Mouse (Mus musculus) liver, embryonic 14.5 days (tissue): ENCODE measurements around the gene Spryd3. TPM values are rescaled to one million over a fixed set of nuclear protein-coding genes. Genes with fewer than 3 reads are reported as not detected.
"Not testable (repeated sequence)": the region's sequence is repeated elsewhere in the genome, so short reads cannot be mapped to it uniquely, and the experiment has no call there.

Experiments used
- ATAC-seq: fragments of 200-750 bp; cut with Nextera tagmentation; 2 replicates; pipeline ENCODE4 v1.8.0; 2017; ENCODE audit warnings: moderate number of reproducible peaks, mild to moderate bottlenecking, moderate library complexity; ENCODE audit not compliant: insufficient read depth
- DNase-seq, 3 experiments: peaks; one replicate each; pipeline ENCODE4 v3.0.0-alpha.2; 2012 to 2013; ENCODE audit warnings: low read depth in 3 of 3, low spot score in 3 of 3
- H3K27ac ChIP-seq: fragments of 300-500 bp; sonication (generic); 2 replicates; pipeline ENCODE4 v1.5.1; 2014; ENCODE audit warnings: moderate library complexity, mild to moderate bottlenecking, control low read depth, inconsistent platforms
- H3K27me3 ChIP-seq: fragments of 300-500 bp; sonication (generic); 2 replicates; pipeline ENCODE4 v1.6.1; 2014; ENCODE audit warnings: mild to moderate bottlenecking, low read length, moderate library complexity; ENCODE audit not compliant: control insufficient read depth, insufficient read depth
- H3K36me3 ChIP-seq: fragments of 300-500 bp; sonication (generic); replicated peaks from 2 replicates; pipeline ENCODE4 v1.6.1; 2014; ENCODE audit warnings: low read depth; ENCODE audit not compliant: control insufficient read depth, insufficient read depth
- H3K4me1 ChIP-seq, 2 experiments: fragments of 200-500 bp in 1 of 2; fragments of 300-500 bp in 1 of 2; sonication (generic) in 1 of 2; replicated peaks; 2 replicates each; pipeline ENCODE4 v1.6.1; 2012 to 2014; ENCODE audit warnings: antibody characterized with exemption in 1 of 2, inconsistent platforms in 1 of 2, low read length in 1 of 2; ENCODE audit not compliant: control insufficient read depth in 2 of 2, insufficient read depth in 2 of 2
- H3K4me2 ChIP-seq: fragments of 300-500 bp; sonication (generic); 2 replicates; pipeline ENCODE4 v1.6.1; 2014; ENCODE audit warnings: low read depth, mild to moderate bottlenecking, control low read depth, moderate library complexity
- H3K4me3 ChIP-seq, 2 experiments: fragments of 200-500 bp in 1 of 2; fragments of 300-500 bp in 1 of 2; sonication (generic) in 1 of 2; 2 replicates each; pipeline ENCODE4 v1.5.1; 2012 to 2014; ENCODE audit warnings: low read depth in 2 of 2, low read length in 2 of 2, mild to moderate bottlenecking in 2 of 2, control low read depth in 1 of 2, inconsistent platforms in 1 of 2, moderate library complexity in 1 of 2; ENCODE audit not compliant: insufficient read depth in 1 of 2
- H3K9ac ChIP-seq: fragments of 300-500 bp; sonication (generic); replicated peaks from 2 replicates; pipeline ENCODE4 v1.6.1; 2014; ENCODE audit warnings: mild to moderate bottlenecking, control low read depth, moderate library complexity
- H3K9me3 ChIP-seq: fragments of 300-500 bp; sonication (generic); 2 replicates; pipeline ENCODE4 v1.6.1; 2016; ENCODE audit warnings: low read length, mixed read lengths; ENCODE audit not compliant: control insufficient read depth
- CTCF ChIP-seq: IDR thresholded peaks from 2 replicates; pipeline ENCODE4 v1.5.1; 2016; ENCODE audit warnings: antibody characterized with exemption, low read depth, control low read depth
- EP300 ChIP-seq: IDR thresholded peaks from 2 replicates; pipeline ENCODE4 v1.6.1; 2016; ENCODE audit warnings: antibody characterized with exemption, low read depth
- WGBS: fragments of 180-500 bp; shearing (Covaris S2); extraction: QIAGEN DNeasy Blood & Tissue Kit; methylation state at CpG from one replicate; pipeline ENCODE4 v1.1.7; 2014; ENCODE audit not compliant: insufficient replicate concordance; 5-methylcytosine and 5-hydroxymethylcytosine counted together
- polyA plus RNA-seq, 2 experiments: library from polyadenylated mRNA; depleted of rRNA in 1 of 2; stranded (reverse) in 1 of 2; unstranded in 1 of 2; fragments of >200 nt; fragmentation: Nextera tagmentation in 1 of 2; extraction: Ambion mirVana in 1 of 2; gene quantifications; 2 replicates each; pipeline versions ENCODE4 v1.2.1 to v1.2.3; 2012 to 2014

Spryd3 gene
- polyA plus RNA-seq, 2 experiments: 8.8 to 12.5 TPM

DNA sequence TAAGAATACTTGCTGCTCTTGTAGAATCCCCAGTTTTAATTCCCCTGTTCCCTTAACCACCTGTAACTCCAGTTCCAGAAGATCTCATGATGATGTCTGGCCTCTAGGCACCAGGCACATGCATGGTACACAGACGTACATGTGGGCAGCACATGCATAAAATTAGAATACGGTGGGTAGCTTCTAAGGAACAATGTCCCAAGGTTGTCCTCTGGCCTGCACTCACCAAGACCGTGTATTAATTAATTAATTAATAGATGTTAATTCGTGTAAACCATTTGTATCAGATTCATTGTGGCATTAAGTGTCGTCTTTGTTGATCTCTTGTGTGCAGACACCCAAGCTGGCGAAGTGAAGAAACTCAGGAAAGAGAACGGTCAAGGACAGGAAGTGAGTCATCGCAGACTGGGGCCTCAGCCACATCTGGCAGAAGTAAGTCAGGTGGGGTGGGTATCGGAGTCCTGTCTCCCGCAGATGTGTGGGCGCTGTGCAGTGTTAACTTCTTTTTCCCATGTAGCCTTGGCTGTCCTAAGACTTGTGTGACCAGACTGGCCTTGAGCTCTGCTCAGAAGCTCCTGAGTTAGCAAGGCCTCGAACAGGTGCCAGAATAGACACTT lies 44.9 kb downstream of the Spryd3 start:
- TF ChIP-seq CTCF: no peak
- no peak for TF ChIP-seq EP300
- 49% methylated on average over 12 of the region's 12 CpGs for WGBS
- H3K4me2 ChIP-seq: no peak overlapping the region
- no peak for DNase-seq
- peaks cover 98% of the 10 kb centered on the region for H3K36me3 ChIP-seq
- H3K4me1 ChIP-seq: no peaks in the 10 kb centered on the region; a peak in 1 of 4 replicates
- H3K27ac ChIP-seq: no peak overlapping the region
- no peak for ATAC-seq
- H3K27me3 ChIP-seq: no peaks in the 10 kb centered on the region
- H3K9me3 ChIP-seq: no peaks in the 10 kb centered on the region
- H3K4me3 ChIP-seq: no peak overlapping the region
- no peak overlapping the region for H3K9ac ChIP-seq

DNA sequence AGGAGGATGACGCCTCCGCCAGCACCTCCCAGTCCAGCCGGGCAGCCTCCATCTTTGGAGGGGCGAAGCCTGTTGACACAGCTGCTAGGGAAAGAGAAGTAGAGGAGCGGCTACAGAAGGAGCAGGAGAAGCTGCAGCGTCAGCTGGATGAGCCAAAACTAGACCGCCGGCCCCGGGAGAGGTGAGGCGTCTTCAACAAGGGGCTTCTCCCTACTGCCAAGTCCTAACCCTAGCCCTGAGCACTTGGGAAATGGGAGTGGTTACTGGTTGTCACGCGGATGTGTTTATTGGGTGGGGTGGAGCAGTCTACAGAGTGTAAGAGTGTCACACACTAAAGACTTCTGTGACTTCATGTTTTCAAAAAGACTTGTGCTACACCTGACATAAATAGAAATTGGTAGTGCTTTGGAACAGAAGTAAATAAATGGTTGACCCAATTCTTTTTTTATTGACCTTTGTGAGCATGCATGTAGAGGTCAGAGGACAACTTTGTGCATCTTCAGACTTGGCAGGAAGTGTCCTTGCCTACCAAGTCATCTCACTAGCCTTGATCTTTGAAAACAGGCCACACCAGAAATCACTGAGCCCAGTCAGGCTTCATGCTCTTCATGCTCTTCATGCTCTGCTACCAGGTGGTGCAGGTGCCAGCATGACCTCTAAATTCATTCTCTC lies 46.0 kb downstream of the Spryd3 start:
- WGBS: 73% methylated on average over 12 of the region's 12 CpGs
- no peaks in the 10 kb centered on the region for H3K27me3 ChIP-seq
- no peak overlapping the region for H3K4me3 ChIP-seq
- DNase-seq (no peak), ATAC-seq (no peak)
- H3K9me3 ChIP-seq: no peaks in the 10 kb centered on the region
- H3K9ac ChIP-seq: no peak overlapping the region
- no peaks in the 10 kb centered on the region for H3K4me1 ChIP-seq
- no peak for TF ChIP-seq CTCF
- no peak for TF ChIP-seq EP300
- H3K4me2 ChIP-seq: no peak overlapping the region
- no peak overlapping the region for H3K27ac ChIP-seq
- peaks cover 96% of the 10 kb centered on the region for H3K36me3 ChIP-seq

GRCm38 (mm10) chr15:102083028-102083427 lies 53.0 kb downstream of the Spryd3 start:
- Histone ChIP-seq H3K4me3 (no peak overlapping the region), H3K4me1 (peaks cover 0 to 2% of the 10 kb centered on the region in 2 experiments; a peak in 2 of 4 replicates), H3K9ac (no peak overlapping the region), H3K27me3 (no peaks in the 10 kb centered on the region), H3K9me3 (no peaks in the 10 kb centered on the region), H3K36me3 (peaks cover 65% of the 10 kb centered on the region), H3K27ac (no peak overlapping the region), H3K4me2 (no peak overlapping the region)
- ATAC-seq (no peak), DNase-seq (no peak)
- no peak for TF ChIP-seq EP300
- no peak for TF ChIP-seq CTCF
- 64% methylated on average over 4 of the region's 4 CpGs for whole genome bisulfite sequencing

- peaks cover 56% of the 10 kb centered on the region for H3K36me3 ChIP-seq
- peaks cover 0 to 2% of the 10 kb centered on the region in 2 experiments for H3K4me1 ChIP-seq
- DNase-seq: no peak
- H3K27me3 ChIP-seq: no peaks in the 10 kb centered on the region
- no peak overlapping the region for H3K9ac ChIP-seq
- H3K27ac ChIP-seq: no peak overlapping the region
- WGBS: 84% methylated on average over 4 of the region's 4 CpGs
- no peak overlapping the region for H3K4me2 ChIP-seq
- no peak for ATAC-seq
- H3K9me3 ChIP-seq: no peaks in the 10 kb centered on the region
- no peak overlapping the region for H3K4me3 ChIP-seq
- no peak for TF ChIP-seq EP300
- no peak for TF ChIP-seq CTCF
Observed at GRCm38 (mm10) chr15:102082148-102082547, 53.9 kb downstream of the Spryd3 start.

- H3K4me1 ChIP-seq: peaks cover 4 to 10% of the 10 kb centered on the region in 2 experiments
- peaks cover 42% of the 10 kb centered on the region for H3K36me3 ChIP-seq
- ATAC-seq (no peak), DNase-seq (no peak)
- no peak overlapping the region for H3K9ac ChIP-seq
- H3K27ac ChIP-seq: no peak overlapping the region
- H3K27me3 ChIP-seq: no peaks in the 10 kb centered on the region
- TF ChIP-seq EP300: no peak
- no peak for TF ChIP-seq CTCF
- H3K9me3 ChIP-seq: no peaks in the 10 kb centered on the region
- no peak overlapping the region for H3K4me2 ChIP-seq
- 53% methylated on average over 2 of the region's 2 CpGs for WGBS
- no peak overlapping the region for H3K4me3 ChIP-seq
Observed at GRCm38 (mm10) chr15:102080429-102080828, 55.6 kb downstream of the Spryd3 start.

DNA sequence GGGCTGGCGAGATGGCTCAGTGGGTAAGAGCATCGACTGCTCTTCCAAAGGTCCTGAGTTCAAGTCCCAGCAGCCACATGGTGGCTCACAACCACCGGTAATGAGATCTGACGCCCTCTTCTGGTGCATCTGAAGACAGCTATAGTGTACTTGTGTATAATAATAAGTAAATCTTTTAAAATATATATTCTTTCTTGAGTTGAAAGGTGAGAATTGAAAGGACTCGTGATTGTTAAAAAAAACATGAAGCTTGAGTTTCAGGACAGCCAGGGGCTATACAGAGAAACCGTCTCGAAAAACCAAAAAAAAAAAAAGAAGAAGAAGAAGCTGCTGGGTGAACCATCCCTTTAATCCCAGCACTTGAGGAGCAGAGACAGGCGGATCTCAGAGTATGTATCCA lies 56.1 kb downstream of the Spryd3 start:
- H3K27me3 ChIP-seq, H3K9me3 ChIP-seq, ATAC-seq, H3K4me3 ChIP-seq, H3K4me2 ChIP-seq, DNase-seq, H3K9ac ChIP-seq, H3K27ac ChIP-seq: not testable (repeated sequence)
- Histone ChIP-seq H3K36me3 (peaks cover 39% of the 10 kb centered on the region), H3K4me1 (peaks cover 4 to 15% of the 10 kb centered on the region in 2 experiments)
- 64% methylated on average over 8 of the region's 8 CpGs for WGBS
